Mouse (Mus musculus) neutrophil, adult 5-6 weeks (primary cell): ENCODE measurements at regions not wholly inside any gene's neighbourhood (a gene's known extent, or its start where the extent isn't known, plus 50 kb on each side); places are given as distances from the start of the nearest gene placed in this dataset.

ENCODE experiments used
- ATAC-seq: fragments of 151-379, 151-347 bp; 2 replicates; pipeline ENCODE4 v1.8.0; 2017; ENCODE audit warnings: mild to moderate bottlenecking, moderate TSS enrichment; ENCODE audit not compliant: insufficient number of reproducible peaks, poor library complexity, low FRiP score, severe bottlenecking; ENCODE audit errors: extremely low read depth

DNA sequence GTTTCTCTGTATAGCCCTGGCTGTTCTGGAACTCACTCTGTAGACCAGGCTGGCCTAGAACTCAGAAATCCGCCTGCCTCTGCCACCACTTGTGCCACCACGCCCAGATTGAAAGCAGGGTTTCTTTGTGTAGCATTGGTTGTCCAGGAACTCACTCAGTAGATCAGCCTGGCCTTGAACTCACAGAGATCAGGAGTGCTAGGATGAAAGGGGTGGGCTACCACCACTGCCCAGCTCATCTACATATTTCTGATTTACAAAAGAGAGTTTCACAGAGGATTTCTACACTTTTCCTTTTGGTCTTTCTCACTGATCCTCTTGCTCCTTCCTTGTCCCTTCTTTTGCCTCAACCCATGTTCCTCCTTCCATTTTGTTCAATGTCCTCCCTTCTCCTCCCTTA lies 53.1 kb upstream of the Lbx1 start:
- no peak for ATAC-seq

DNA sequence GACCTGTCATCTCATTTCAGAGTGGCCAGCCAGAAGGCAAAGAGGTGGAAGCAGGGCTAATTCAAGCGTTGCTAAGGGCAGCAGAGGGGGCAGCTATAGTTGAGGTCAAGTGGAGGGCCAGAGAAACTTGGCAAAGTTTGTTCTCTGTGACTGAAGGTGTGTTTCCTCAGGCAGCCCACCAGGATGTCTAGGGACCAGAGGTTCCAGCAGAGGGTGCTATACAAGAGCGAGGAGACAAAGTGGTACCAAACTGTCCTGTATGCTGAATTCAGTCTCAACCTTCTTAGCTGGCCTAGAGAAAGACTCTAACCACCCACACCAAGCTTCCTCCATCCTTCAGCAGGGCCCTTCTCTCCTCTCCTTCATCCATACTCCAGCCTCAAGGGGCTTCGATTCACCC lies 62.2 kb upstream of the Lbx1 start:
- no peak for ATAC-seq

DNA sequence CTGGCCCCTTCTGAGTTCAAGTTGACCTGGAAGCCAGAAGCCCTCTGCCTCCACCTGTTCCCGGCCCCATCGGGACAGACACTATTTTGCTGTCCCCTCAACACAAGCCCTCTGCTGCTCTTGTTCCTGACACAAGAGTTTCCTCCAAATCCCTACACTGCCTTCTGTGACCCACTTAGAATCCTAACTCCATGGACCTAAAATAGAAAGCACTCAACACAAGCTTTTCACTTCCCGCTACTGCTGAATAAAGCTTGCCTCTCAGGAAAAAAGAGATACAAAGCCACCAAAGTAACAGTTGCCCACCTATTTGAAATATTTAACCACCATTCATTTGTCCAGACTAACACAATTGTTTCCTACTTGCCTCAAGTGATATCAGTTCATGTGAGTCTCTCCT lies 63.7 kb upstream of the Lbx1 start:
- ATAC-seq = no peak

DNA sequence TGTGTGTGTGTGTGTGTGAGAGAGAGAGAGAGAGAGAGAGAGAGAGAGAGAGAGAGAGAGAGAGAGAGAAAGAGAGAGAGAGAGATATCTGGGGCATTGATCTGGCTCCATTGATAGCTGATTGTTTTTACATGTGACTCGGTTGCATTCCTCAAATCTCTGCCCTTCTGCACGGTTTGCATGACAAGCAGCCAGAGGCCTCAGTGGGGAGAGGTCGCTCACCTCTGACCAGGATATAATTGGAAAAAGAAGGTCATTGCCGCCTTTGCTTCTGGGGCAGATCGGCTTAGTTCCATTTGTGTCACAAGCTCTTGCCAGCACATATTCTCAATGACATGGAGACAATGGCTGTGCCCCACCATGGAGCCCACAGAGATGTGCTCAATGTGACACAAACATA lies 63.8 kb upstream of the Btrc start:
- ATAC-seq = no peak

DNA sequence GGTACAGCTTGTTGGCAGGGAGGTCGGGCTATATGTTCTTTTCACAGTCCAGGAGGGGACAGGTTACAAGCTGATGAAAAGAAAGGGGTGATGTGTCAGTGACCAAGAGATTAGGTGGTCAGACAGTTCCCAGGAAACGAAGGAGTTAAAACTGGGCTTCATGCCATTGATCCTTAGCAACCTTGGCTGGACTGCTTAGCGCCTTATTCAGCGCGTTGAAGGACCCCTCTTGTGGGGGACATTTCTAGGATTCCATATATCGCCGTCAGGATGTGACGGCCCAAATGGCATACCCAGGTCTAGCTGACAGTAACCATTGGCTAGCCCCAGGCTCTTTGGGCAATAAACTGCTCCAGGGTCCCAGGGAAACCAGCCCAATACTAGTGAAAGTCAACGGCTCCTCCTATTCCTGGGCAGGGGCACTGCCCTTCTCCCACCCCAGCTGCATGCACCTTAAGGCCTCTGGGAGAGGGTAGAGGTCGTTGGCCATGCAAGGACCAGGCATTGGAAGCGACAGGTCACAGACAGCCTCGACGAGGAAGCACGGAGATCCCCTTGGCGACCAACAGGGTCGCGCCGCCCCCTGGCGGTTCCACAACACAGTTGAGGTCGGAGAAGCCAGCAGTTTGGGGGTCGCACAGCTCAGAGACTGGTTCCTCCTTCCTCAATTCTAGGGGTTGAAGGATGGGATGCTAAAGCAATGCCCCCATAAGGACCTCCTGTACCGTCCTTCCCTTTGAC lies 62.7 kb upstream of the Btrc start:
- ATAC-seq = no peak; the same call in 1 of the 2 replicates

DNA sequence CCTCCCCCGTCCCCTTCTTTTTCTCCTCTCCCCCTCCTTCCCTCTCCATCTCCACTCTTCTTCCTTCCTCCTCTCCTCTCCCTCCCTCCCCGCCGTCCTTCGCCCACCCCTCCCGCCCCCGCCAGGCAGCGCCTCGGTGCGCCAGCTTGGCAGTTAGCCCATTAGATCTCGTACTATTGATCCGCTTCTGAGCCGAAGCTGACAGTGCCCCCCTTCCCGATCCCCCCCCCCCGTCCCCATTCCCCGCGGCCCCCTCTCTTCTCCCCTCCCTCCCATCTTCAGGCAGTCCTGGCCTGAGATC lies 62.2 kb upstream of the Btrc start:
- ATAC-seq = no peak

DNA sequence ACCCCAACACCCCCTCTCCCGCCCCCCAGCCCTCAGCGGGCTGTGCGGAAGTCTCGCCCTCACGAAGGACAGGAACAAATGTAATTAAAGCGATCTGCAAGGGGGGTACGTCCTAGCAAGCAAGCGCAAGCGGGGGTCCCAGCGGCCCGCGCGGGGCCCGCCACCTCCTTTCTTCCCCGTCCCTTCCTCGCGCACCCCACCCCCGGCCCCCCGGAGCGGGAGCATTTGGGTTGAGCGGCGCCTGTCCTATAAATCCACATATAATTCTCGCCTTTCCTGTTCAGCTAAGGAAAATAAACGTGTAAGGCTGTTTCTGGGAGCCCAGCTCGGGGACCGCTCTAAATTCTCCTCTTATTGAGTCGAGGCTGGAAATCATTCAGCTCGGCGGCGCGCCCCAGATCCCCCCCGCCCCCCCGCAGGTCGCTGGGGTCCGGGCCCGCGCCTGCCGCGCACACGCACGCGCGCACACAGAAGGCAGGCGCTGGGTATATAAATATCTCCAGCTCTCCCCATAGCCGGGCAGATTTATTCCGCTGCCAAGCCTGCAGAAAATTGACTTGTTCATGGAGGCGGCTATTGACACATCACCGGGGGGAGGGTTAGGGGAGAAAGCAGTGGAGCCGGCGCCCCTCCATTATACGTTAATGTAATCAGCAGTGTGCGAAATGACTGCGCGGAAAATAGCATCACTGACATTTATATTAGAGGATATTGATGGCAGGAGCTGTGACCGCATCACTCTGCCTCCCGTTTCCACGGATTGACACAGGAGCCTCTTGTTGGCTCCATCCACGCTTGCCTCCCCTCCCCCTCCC lies 61.6 kb upstream of the Btrc start:
- no peak for ATAC-seq

DNA sequence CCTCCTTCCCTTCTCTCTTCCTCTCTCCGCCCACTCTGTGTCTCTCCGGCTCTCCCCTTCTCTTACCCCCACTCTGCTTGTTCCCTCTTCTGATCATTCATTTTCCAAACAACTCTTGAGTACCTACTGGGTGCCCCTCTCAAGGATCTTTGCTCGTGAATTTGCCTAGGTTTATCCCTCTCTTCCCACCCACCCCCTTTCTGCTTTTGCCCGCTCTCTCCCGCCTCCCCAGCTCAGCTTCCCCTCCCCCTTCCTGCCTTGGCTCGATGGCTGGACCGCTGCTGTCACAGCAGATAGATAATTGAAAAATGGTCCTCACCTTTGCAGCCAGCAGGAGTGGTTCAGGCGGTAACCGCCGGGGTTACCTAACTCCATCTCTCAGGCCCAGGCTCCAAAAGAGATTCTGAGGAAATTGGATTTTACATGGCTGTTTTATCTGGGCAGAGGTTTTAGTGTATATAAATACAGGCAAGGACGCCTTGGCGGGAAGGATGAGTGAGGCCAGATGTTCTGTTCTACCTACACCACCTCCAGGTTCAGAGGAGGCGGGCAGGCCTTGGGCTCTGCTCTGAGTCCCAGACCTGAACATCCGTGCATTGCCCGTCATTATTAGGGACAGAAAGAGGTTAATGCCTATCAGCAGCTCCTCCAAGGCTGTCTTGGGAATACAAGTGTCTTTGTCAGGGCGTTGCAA lies 60.8 kb upstream of the Btrc start:
- no peak for ATAC-seq

DNA sequence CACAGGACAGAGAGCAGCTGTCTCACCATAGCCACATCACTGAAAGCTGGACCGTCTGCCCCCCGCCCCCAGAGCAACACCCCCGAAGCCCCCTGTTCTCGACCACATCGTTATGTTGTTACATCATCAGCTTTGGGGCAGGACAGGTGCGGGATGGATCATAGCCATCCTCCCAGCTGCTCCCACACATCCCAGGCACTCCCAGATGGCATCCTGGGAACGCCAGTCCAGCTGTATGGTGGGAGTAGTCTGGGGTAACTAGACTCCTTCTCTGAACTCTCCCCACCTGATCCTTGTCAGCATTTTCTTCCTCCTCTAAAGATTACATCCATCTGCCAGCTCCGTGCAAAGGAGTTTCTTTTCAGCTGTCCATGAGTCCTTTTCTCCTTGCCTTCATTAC lies 59.0 kb upstream of the Btrc start:
- ATAC-seq = no peak

DNA sequence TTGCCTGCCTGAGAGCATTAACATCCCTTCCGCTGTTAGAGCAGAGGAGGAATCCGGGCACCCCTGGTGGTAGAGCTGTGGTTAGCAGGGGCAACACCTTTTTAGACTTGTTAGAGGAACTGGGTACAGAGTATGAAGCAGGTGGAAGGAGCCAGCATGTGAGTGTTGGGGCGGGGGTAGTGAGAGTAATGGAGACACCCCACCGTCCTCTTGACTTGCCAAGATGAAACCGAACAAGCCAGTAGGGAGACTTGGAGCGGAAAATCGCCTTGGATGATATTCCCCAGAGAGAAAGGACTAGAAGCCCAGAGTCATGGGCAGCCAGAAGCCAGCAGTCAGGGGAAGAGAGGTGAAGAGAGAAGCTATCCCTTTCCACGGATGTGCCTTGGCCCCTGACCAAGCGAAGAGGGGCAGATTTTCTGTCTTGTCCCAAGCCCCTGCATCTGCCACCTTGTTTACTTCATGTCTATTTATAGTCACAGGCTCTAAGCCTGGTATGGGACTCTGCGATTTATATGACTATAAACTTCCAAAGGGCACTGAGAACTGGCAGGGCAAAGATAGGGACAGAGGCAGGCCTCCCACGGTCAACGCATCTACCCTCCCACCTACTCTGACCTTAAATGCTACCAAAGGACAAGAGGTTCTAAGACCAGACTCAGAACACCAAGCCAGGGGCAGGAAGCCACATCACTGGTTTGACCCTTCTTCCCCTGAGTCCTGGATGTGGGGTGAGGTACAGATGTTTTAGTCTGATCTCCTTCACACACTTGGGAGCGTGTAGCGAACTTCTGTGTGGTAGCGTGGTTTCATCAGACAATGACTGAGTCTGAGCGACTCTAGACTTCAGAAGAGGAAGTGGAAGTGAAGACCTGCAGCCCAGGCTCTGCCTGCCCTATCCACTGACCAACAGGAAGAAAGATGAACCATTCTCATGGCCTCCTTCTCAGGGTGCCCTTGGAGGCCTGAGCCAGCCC lies 55.9 kb upstream of the Btrc start:
- ATAC-seq = peak; percentile 63; the same call in 1 of the 2 replicates

DNA sequence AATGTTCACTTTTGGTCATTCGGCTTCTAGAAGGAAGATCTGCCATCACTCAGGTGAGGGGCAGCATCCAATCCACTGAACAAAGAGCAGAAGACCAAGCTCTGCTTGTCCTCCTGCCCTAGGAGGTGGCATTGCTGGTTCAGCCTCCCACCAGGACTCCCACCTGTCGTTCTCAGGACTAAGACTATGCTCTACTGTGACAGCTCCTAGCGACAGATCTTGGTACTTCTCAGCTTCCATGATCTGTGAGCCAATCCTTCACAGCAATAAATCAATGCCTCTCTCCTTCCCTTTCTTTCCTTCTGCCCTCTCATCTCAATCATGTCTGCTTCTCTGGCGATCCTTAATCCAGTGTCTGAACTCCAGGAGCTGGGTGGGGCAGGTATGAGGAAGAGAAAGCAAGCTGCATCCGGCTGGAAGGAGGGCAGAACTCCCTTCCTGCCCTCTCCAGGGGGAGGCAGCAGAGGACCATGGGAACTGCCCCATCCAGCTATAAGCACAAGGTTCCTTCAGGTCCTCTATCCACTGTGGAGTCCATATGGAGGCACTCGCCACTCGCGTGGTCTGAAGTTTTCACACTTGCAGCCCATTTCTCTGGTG lies 54.8 kb upstream of the Btrc start:
- ATAC-seq = no peak

DNA sequence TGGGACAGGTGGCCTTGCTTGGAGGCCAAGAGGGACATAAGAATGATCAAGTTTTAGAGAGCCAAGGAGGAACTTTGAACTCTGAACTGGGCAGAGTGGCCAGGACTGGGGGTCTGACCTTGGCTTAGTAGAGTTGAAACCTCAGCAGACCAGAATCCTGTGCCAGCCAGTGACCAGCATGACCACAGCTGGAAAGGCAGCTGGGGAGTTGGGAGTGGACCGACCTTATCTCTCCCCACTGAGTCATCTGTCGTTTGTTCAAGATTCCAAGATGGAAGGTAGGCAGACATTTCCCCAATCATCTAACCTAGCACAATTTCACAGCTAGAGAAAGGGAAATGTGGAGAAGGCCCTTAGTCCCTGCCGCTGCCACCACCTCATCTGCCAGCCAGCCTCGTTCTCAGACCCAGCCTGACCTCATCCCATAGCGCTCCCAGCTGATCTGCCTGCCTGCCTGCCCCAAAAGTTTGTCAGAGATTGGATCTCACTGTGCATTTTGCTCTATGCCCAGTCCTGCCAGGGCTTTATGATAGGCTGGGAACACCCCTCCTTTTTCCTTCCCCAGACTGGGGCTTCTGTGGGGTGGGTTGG lies 53.1 kb upstream of the Btrc start:
- no peak for ATAC-seq

DNA sequence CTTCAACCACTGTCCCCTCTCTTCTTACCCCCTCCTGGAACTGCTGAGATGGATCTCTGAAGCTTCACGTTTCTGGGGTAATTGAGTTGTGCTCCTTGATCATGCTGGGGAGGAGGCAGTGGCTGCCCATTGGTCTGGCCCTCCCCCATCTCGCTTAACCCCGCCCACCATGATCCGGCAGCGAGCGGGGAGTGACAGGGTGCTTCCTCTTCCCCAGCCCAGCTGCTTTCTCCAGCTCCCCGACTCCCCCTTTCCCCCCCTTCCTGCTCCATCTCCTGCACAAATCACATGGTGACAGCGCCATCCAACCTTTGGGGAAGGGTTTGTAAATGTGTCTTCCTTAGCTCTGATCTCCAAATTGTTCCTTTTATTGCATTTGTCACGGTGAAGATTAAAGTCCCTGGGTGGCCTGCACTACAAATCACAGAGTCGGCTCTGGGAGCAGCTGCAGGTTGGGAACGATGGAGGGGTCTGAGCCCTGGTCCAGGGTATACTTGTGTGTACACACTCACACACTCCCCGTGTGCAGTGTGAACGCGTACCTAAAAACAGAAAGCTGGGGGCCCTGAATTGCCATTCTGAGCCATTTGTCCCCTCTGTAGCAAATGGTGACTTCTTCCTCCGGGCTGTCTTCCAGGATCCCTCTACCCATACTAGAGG lies 52.5 kb upstream of the Btrc start:
- no peak for ATAC-seq

DNA sequence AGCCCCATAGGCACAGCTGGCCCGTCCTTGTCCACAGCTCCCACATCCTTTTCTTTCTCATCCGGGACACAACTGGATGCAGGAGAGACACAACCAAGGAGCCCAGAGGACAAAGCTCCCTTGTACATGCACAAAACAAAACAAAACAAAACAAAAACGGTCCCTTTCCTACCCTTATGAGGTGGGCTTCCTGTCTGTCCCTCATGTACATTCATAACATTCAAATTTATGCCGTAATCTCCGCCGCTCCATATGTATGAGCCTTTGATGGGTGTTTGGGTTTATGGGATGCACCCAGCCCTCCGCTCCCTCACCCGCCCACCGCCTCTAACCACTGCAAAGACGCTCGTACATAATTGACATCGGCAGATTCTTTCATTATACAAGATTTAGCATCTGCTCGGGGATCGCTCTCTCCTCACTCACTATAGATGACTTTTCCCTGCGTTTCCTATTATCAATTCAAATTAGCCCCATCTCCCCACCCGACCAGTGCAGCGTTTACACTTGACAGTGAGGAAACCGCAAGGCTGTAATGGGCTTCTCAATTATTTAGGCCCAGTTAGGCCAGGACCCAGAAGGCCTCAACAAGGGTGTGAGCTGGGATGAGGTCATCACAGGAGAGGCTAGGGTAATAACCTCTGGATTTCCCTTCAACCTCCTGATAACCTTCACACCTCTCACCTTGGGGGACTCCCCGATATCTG lies 51.5 kb upstream of the Btrc start:
- no peak for ATAC-seq

DNA sequence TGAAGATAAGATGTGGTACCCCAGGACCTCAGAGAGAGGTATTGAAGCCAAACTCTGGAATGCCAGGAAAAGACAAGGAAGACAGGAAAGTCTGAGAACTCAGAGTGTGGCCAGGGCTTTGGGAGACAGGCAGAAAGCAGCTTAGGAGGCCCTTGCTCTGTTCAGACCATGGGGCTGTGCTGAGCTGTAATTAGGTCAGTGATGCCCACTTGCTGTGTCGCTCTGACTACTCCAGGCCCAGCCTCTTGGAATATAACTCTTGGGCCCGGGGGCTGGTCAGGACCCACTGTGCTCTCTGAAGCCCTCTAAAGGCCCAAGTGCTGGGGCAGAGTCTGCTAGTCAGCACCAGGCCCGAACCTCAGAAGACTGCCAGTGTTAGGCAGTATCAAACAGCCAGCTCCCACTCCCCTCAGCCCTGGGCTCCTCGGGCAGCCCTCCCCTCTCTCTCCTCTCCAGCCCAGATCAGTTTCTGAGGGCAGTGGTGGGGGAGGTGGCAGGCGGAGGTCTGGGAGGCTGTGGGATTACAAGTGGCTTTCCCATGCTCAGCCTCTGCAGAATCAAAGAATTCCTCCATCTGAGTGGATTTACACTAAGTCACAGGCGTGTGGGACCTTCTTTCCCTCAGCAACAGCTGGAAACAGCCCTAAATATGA lies 50.7 kb upstream of the Btrc start:
- ATAC-seq = no peak
